Mouse (Mus musculus) small intestine, adult 2 months (tissue): ENCODE measurements around the gene Nfatc3. TPM values are rescaled to one million over a fixed set of nuclear protein-coding genes. Genes with fewer than 3 reads are reported as not detected.
A peak's percentile ranks its signal among the peaks of the same experiment; 100 is the strongest.
"Not testable (repeated sequence)": the region's sequence is repeated elsewhere in the genome, so short reads cannot be mapped to it uniquely, and the experiment has no call there.

ENCODE experiments used
- H3K27ac ChIP-seq: fragments of 200-500 bp; 2 replicates; pipeline ENCODE4 v1.5.1; 2012; ENCODE audit warnings: low read depth, low read length, control low read depth, inconsistent platforms; ENCODE audit not compliant: insufficient read depth
- H3K27me3 ChIP-seq: fragments of 200-500 bp; 2 replicates; pipeline ENCODE4 v1.6.1; 2012; ENCODE audit warnings: mild to moderate bottlenecking, moderate library complexity, low read length, inconsistent platforms; ENCODE audit not compliant: control insufficient read depth, insufficient read depth
- H3K36me3 ChIP-seq: fragments of 200-500 bp; 2 replicates; pipeline ENCODE4 v1.6.1; 2012; ENCODE audit warnings: mild to moderate bottlenecking, low read length, control low read depth, inconsistent platforms; ENCODE audit not compliant: control insufficient read depth, insufficient read depth
- H3K4me1 ChIP-seq: fragments of 200-500 bp; 2 replicates; pipeline ENCODE4 v1.6.1; 2012; ENCODE audit warnings: low read length, inconsistent platforms, mixed read lengths; ENCODE audit not compliant: control insufficient read depth, insufficient read depth, insufficient read length
- H3K4me3 ChIP-seq: fragments of 200-500 bp; 2 replicates; pipeline ENCODE4 v1.5.1; 2012; ENCODE audit warnings: low read depth, mild to moderate bottlenecking, control low read depth, inconsistent platforms, low read length, moderate library complexity
- CTCF ChIP-seq: fragments of 200-500 bp; IDR thresholded peaks from 2 replicates; pipeline ENCODE4 v1.5.1; 2012; ENCODE audit warnings: low read depth, mild to moderate bottlenecking, control low read depth, inconsistent platforms, low read length, moderate library complexity, mixed read lengths; ENCODE audit not compliant: insufficient replicate concordance, insufficient read length; ENCODE audit errors: extremely low read depth
- POLR2A ChIP-seq: fragments of 200-500 bp; IDR thresholded peaks from 2 replicates; pipeline ENCODE4 v1.6.1; 2012; ENCODE audit warnings: low read depth, mild to moderate bottlenecking, control low read depth, inconsistent platforms, low read length, moderate library complexity
- WGBS: fragments of 180-500 bp; shearing (Covaris S2); methylation state at CpG from one replicate; pipeline ENCODE4 v1.1.7; 2018; 5-methylcytosine and 5-hydroxymethylcytosine counted together
- polyA plus RNA-seq: library from polyadenylated mRNA; depleted of rRNA; stranded (reverse); fragments of >200 nt; gene quantifications from 2 replicates; pipeline ENCODE4 v1.2.3, GENCODE M21; 2012; rRNA removed

Nfatc3 gene
- polyA plus RNA-seq = 7.0 and 17.0 TPM in 2 replicates

DNA sequence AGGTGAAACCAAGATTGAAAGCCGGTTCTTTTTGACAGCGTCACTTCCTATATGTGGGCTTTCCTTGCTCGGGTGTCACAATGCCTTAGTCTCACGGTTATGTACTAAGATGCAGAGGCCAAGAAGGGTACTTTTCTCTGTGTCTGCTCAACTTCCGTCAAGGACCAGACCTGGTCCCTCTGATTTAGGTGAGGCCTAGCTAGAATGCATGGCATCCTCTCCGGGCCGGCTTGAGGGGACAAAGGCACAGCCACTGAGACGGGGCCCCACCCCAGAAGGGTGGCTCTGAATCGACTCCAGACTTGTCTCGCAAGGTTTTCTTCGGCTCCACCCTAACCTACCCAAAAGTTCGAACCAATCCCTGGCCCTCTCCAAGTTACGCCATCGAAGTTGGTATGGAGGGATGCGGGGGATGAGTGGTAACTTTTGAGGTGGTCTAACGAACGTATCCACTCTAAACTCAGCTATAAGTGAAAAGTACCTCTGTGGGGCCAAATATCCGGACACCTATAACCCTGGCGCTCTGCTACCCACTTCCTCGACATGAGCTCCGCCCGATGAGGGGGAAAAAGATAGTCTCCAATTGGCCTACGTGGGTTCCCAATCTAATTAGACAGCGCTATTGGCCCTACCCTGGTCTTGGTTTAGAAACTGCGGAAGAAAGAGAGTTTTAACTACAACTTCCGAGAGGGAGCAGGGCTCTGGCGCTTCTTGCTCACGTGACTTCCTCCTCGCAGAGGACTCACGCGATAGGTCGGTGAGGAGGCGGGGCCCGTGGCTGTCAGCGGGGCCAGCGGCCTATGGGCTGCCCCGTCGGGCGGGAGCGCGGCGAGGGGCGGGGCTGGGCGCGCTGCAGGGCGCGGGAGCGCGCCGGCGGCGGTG lies at the start of gene Nfatc3:
Gene Nfatc3, plus strand, starts transcription at position 110 of the 882 bp plus-strand sequence.
- H3K36me3 ChIP-seq = no peaks in the 10 kb centered on the region
- no peaks in the 10 kb centered on the region for H3K27me3 ChIP-seq
- H3K4me1 ChIP-seq = peaks cover 22% of the 10 kb centered on the region
- no peak for TF ChIP-seq CTCF
- TF ChIP-seq POLR2A = peak; percentile 66
- WGBS = under 1% methylated on average over 39 of the region's 52 CpGs
- peak within 1 kb of the TSS; percentile 94 for H3K27ac ChIP-seq
- peak within 1 kb of the TSS; percentile 99 for H3K4me3 ChIP-seq

DNA sequence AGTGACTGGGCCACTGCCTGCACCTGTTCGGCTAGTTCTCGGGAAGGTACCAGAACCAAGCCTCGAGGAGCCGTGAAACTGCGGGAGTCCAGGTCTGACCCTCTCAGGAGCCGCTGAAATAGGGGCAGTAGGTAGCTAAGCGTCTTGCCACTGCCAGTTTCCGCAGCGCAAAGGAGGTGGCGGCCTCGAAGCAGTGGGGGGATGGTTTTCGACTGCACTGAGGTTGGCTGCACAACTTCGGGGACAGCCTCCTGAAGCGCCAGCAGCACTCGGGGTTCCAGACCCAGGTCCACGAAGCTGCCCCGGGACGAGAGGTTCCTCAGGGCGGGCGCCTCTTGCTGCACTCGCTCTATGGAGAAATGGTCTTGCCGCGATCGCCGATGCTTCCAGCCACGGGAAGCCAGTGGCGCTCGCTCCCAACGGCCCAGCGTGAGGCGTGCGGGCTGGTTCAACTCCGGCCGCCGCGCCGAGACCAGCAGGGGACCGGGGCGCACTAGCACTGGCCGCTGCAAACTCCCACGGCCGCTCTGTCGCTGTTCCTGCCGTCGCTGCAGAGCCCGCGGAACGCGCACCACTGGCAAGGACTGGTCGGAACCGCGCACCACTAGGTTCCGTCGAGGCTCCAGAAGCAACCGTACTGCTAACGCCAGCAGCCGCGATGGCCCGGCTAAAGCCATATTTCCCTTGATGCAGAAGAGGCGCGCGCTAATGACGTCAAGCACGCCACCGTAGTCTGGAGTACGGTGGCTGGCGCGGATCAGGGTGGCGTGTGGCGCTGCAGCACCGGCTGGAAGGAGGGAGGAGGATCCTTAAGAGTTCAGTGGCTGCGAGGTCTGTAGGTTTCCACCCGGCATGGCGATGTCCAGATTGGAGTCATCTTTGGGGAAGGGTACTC lies 47.6 kb upstream of the Nfatc3 start:
- no peaks in the 10 kb centered on the region for H3K36me3 ChIP-seq
- H3K27me3 ChIP-seq = no peaks in the 10 kb centered on the region
- H3K4me1 ChIP-seq = peaks cover 3% of the 10 kb centered on the region
- WGBS = under 1% methylated on average over 74 of the region's 74 CpGs
- peak overlapping the region; percentile 90 for H3K4me3 ChIP-seq
- H3K27ac ChIP-seq = peak overlapping the region; percentile 41
- TF ChIP-seq CTCF (no peak), POLR2A (peak; percentile 43; the same call in 1 of the 2 replicates)

DNA sequence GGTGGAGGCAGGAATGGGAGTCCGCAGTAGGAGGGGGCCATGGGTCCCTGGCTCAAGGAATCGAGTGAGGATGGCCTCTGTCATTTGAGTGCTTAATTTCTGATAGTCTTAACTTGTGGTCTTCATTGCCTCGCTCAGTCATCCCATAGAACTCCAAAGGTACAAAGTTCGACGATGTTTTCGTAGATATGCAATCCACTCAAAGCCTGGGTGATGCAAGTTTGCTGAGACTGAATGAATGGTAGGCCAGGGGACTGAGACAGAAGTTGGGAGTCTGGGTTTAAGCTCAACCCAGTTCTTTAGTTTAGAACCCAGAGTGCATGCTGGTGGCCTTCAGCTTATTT lies 47.0 kb upstream of the Nfatc3 start, which contains the start of gene Ddx28:
Gene Ddx28, minus strand, starts transcription at position 240 of the 344 bp plus-strand sequence.
- TF ChIP-seq POLR2A = no peak
- TF ChIP-seq CTCF = no peak
- Histone ChIP-seq H3K27me3 (no peaks in the 10 kb centered on the region), H3K27ac (peak within 1 kb of the TSS; percentile 41), H3K4me1 (peaks cover 3% of the 10 kb centered on the region), H3K4me3 (peak within 1 kb of the TSS; percentile 90), H3K36me3 (peaks cover 2% of the 10 kb centered on the region)
- WGBS = 2% methylated on average over 6 of the region's 6 CpGs

DNA sequence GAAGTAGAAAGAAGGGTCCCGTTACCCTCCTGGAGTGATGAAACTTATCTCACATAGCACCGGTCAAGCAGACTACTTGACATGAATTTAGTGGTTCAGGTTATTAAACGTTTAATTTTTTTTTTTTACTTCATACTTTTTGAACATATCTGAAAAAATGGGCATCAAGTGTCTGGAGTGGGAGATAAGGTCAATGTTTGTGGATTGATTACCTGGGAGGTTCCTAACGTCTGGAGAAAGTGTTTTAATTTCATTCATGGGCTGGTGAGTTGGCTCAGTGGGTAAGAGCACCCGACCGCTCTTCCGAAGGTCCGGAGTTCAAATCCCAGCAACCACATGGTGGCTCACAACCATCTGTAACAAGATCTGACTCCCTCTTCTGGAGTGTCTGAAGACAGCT lies 46.4 kb upstream of the Nfatc3 start:
- H3K4me1 ChIP-seq, H3K27me3 ChIP-seq, H3K4me3 ChIP-seq, H3K27ac ChIP-seq, H3K36me3 ChIP-seq: not testable (repeated sequence)
- WGBS = 72% methylated on average over 8 of the region's 8 CpGs

DNA sequence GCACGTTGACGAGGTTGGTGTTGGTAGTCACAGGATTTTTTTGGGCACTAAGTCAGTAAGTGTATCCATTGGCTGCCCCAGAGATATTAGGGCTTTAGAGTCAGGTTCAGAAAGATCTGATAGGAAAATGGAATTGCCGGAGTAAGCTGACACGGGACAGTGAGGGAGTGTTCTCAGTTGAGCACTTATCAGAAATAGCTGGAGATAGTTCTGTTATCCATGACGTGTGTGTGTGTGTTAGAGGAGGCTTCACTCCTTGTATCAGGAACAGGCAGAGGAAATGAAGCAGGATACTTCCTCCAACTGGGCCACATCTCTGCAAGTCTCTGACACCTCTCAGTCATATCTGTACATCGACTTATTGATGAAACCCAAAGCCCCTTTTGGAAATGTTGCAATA lies 42.4 kb upstream of the Nfatc3 start:
- H3K27ac ChIP-seq = no peak overlapping the region
- TF ChIP-seq POLR2A (no peak), CTCF (no peak)
- peaks cover 6% of the 10 kb centered on the region for H3K36me3 ChIP-seq
- 91% methylated on average over 6 of the region's 6 CpGs for WGBS
- no peak overlapping the region for H3K4me3 ChIP-seq
- H3K27me3 ChIP-seq = no peaks in the 10 kb centered on the region
- 0 out of 2 replicates have a peak, but pooled peaks cover 3% of the 10 kb centered on the region for H3K4me1 ChIP-seq

DNA sequence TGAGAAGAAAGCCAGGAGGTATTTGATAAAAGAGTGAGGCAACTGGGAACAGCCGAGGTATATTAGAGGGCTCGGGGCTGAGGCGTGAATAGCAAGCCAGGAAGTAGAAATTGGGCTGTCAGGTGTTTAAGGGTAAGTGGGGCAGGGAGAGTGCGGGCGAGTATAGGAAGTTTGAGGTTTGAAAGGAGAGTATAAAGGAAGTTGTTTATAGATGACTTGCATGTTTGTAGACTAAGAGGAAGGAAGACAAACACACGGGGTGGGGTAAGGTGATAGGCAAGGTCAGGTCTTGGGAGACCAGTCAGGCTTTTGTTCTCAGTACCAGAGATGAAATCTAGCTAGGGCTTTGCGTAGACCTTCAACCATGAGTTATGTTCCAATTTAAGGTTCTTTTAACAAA lies 41.5 kb upstream of the Nfatc3 start:
- peaks cover 6% of the 10 kb centered on the region for H3K36me3 ChIP-seq
- no peaks in the 10 kb centered on the region for H3K4me1 ChIP-seq
- peak overlapping the region; percentile 5; the same call in 1 of the 2 replicates for H3K27ac ChIP-seq
- TF ChIP-seq POLR2A = no peak
- TF ChIP-seq CTCF = no peak
- WGBS = 79% methylated on average over 7 of the region's 7 CpGs
- H3K4me3 ChIP-seq = no peak overlapping the region
- H3K27me3 ChIP-seq = no peaks in the 10 kb centered on the region

DNA sequence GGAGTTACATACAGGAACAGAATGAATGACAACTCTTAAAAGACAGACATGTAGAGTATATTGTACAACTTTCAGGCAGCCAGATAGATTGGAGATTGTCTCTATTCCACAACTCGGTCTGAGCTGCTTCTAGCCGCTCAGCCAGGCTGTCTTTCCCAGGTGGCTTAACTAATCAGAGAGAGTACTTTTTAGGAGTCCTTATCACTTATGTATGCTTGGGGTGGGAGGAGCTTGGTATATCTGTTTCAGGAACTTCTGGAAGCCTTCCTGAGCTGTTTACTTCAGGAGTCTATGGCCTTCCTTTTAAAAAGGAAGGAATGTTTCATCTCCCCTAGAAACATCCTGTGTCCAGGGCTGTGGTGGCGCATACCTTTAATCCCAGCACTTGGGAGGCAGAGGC lies 40.6 kb upstream of the Nfatc3 start:
- peaks cover 6% of the 10 kb centered on the region for H3K36me3 ChIP-seq
- no peak overlapping the region for H3K27ac ChIP-seq
- H3K4me1 ChIP-seq = no peaks in the 10 kb centered on the region
- 73% methylated on average over 3 of the region's 3 CpGs for WGBS
- TF ChIP-seq CTCF (no peak), POLR2A (no peak)
- no peak overlapping the region for H3K4me3 ChIP-seq
- no peaks in the 10 kb centered on the region for H3K27me3 ChIP-seq
